Mouse (Mus musculus): ENCODE measurements around the gene Gpa33.

The Gpa33 gene

DNA sequence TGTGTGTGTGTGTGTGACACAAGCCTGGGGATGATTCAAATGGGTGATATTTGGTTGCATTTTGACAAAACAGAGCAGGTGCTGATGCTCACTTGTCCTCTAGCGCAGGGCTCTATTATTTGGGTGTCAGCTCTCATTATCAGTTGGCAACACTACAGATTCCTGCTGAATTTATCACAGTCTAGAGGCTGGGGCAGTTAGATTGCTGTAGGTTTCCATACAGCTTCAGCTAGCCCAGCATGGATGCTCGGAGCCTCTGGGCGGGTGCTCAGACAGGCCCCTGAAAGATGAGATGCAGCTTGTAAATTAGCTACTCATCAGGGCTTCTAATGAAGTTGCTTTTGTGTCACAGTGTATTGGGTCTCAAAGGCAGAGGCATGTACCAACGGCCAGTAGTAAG lies 37.4 kb downstream of the Gpa33 start:
- Histone ChIP-seq H3K27me3 (ENCODE audit: control insufficient read depth, insufficient read depth, low read length, poor library complexity, severe bottlenecking) (no peaks in the 10 kb centered on the region), H3K36me3 (ENCODE audit: control insufficient read depth, insufficient read depth, low read length, poor library complexity, severe bottlenecking) (no peaks in the 10 kb centered on the region)
- DNase-seq (ENCODE audit: low read depth, low spot score), result no peak

DNA sequence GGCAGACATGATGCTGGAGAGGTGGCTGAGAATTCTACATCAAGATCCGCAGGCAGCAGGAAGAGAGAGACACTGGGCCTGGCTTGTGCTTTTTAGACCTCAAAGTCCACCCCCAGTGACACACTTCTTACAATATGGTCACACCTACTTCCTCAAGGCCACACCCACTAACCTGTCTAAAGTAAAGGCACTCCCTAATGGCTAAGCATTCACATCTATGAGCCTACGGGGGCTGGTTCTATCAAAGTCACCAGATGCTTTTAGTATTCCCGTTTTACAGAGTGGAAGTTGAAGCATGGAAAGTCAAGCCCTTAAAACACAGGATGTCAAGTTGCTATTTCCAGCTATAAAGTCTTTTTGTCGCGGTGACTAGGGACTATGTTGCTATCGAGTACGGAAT lies 38.0 kb downstream of the Gpa33 start:
- no peaks in the 10 kb centered on the region for H3K27me3 ChIP-seq (ENCODE audit: control insufficient read depth, insufficient read depth, low read length, poor library complexity, severe bottlenecking)
- no peaks in the 10 kb centered on the region for H3K36me3 ChIP-seq (ENCODE audit: control insufficient read depth, insufficient read depth, low read length, poor library complexity, severe bottlenecking)

GRCm38 (mm10) chr1:166169713-166170112 lies 39.7 kb downstream of the Gpa33 start:
- no peak for DNase-seq (ENCODE audit: low read depth, low spot score)
- Histone ChIP-seq H3K27me3 (ENCODE audit: control insufficient read depth, insufficient read depth, low read length, poor library complexity, severe bottlenecking) (no peaks in the 10 kb centered on the region), H3K36me3 (ENCODE audit: control insufficient read depth, insufficient read depth, low read length, poor library complexity, severe bottlenecking) (no peaks in the 10 kb centered on the region)

More for the DNA sequence above, 38.0 kb downstream of the Gpa33 start:
- DNase-seq (ENCODE audit: low read depth, low spot score), result no peak

- DNase-seq (ENCODE audit: low read depth, low spot score), result no peak
- no peaks in the 10 kb centered on the region for H3K27me3 ChIP-seq (ENCODE audit: control insufficient read depth, insufficient read depth, low read length, poor library complexity, severe bottlenecking)
- no peaks in the 10 kb centered on the region for H3K36me3 ChIP-seq (ENCODE audit: control insufficient read depth, insufficient read depth, low read length, poor library complexity, severe bottlenecking)
Measured at GRCm38 (mm10) chr1:166170852-166171251, 40.8 kb downstream of the Gpa33 start.

GRCm38 (mm10) chr1:166172992-166173391 lies 43.0 kb downstream of the Gpa33 start:
- no peaks in the 10 kb centered on the region for H3K27me3 ChIP-seq (ENCODE audit: control insufficient read depth, insufficient read depth, low read length, poor library complexity, severe bottlenecking)
- DNase-seq (ENCODE audit: low read depth, low spot score), result no peak
- no peaks in the 10 kb centered on the region for H3K36me3 ChIP-seq (ENCODE audit: control insufficient read depth, insufficient read depth, low read length, poor library complexity, severe bottlenecking)

- H3K36me3 ChIP-seq (ENCODE audit: control insufficient read depth, insufficient read depth, low read length, poor library complexity, severe bottlenecking), result no peaks in the 10 kb centered on the region
- DNase-seq (ENCODE audit: low read depth, low spot score), result no peak
- no peaks in the 10 kb centered on the region for H3K27me3 ChIP-seq (ENCODE audit: control insufficient read depth, insufficient read depth, low read length, poor library complexity, severe bottlenecking)
Measured at GRCm38 (mm10) chr1:166173621-166174020, 43.6 kb downstream of the Gpa33 start.

- Histone ChIP-seq H3K27me3 (ENCODE audit: control insufficient read depth, insufficient read depth, low read length, poor library complexity, severe bottlenecking) (no peaks in the 10 kb centered on the region), H3K36me3 (ENCODE audit: control insufficient read depth, insufficient read depth, low read length, poor library complexity, severe bottlenecking) (no peaks in the 10 kb centered on the region)
- DNase-seq (ENCODE audit: low read depth, low spot score), result no peak
Measured at GRCm38 (mm10) chr1:166181510-166181909, 51.5 kb downstream of the Gpa33 start.

DNA sequence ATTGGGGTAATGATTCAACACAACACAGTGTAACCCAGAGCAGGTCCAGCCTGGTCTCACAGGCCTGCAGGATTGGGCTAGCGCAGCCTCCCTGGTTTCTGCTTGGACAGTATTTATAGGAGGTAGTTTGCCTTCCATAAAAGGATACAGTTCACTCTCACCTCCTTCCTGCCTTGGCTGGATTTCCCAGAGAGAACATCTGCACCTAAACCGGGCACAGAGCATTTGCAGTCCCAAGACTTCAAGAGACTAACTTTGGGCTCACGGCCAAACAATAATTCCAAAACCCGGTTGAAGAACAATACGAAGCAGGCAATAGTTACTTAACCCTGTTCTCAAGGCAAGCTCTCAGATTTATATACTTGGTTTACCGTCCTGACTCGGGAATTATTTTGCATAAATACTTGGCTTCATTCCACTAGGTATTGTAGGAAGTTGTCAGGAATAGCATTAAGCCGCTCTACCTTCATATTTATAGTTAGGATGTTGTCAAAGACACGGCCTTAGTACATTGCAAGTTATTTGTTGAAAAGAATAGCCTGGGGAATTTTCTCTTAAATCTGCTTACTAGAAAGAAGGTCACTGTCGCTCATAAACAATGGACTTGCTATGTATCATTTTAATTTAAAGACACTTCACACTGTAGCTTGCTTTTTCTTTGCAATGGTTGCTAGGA lies 53.1 kb downstream of the Gpa33 start:
- no peak for DNase-seq (ENCODE audit: low read depth, low spot score)
- Histone ChIP-seq H3K27me3 (ENCODE audit: control insufficient read depth, insufficient read depth, low read length, poor library complexity, severe bottlenecking) (no peaks in the 10 kb centered on the region), H3K36me3 (ENCODE audit: control insufficient read depth, insufficient read depth, low read length, poor library complexity, severe bottlenecking) (no peaks in the 10 kb centered on the region)

DNA sequence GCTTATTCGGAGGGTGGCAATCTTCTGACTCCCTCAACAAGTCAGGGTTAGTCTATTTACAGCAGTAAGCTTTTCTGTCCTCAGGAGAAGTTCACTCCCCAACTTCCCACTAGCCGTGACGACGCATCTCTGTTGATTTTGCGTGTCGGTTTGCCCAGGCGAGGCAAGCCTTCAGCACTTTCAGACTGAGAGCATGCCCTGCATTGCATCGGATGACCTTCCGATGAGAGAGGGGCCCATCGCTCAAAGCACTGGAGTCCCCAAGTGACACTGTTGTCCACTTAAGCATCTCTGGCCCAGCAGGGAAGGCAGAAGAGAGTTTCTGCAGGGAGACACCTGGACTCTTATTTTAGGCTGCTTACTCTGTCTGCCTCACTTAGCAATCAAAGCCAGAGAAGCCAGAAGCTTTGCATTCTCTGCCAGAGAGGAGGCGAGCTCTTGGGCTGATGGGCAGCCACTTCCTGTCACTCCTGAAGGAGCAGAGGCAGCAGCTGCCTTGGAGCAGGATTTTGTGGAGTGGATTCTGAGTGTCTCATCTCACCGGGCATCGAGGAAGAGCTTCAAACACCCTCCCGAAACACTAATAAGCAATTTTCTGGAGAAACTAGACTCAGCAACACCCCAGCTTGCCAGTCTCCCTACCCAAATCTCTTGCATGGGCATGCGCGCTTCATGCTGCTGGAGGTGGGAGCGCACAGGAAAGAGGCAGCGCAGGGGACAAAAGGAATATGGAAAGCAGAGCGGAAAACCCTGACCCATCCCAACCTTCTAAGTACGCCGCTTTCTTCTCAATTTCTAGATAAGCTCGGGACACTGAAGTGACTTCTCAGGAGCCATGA lies 54.6 kb downstream of the Gpa33 start:
- Histone ChIP-seq H3K27me3 (ENCODE audit: control insufficient read depth, insufficient read depth, low read length, poor library complexity, severe bottlenecking) (no peaks in the 10 kb centered on the region), H3K36me3 (ENCODE audit: control insufficient read depth, insufficient read depth, low read length, poor library complexity, severe bottlenecking) (no peaks in the 10 kb centered on the region)
- no peak for DNase-seq (ENCODE audit: low read depth, low spot score)

GRCm38 (mm10) chr1:166185357-166185756 lies 55.3 kb downstream of the Gpa33 start:
- no peak for DNase-seq (ENCODE audit: low read depth, low spot score)
- H3K27me3 ChIP-seq (ENCODE audit: control insufficient read depth, insufficient read depth, low read length, poor library complexity, severe bottlenecking), result no peaks in the 10 kb centered on the region
- H3K36me3 ChIP-seq (ENCODE audit: control insufficient read depth, insufficient read depth, low read length, poor library complexity, severe bottlenecking), result no peaks in the 10 kb centered on the region

GRCm38 (mm10) chr1:166189821-166190220 lies 59.8 kb downstream of the Gpa33 start:
- Histone ChIP-seq H3K27me3 (ENCODE audit: control insufficient read depth, insufficient read depth, low read length, poor library complexity, severe bottlenecking) (no peaks in the 10 kb centered on the region), H3K36me3 (ENCODE audit: control insufficient read depth, insufficient read depth, low read length, poor library complexity, severe bottlenecking) (no peaks in the 10 kb centered on the region)
- DNase-seq (ENCODE audit: low read depth, low spot score), result no peak

DNA sequence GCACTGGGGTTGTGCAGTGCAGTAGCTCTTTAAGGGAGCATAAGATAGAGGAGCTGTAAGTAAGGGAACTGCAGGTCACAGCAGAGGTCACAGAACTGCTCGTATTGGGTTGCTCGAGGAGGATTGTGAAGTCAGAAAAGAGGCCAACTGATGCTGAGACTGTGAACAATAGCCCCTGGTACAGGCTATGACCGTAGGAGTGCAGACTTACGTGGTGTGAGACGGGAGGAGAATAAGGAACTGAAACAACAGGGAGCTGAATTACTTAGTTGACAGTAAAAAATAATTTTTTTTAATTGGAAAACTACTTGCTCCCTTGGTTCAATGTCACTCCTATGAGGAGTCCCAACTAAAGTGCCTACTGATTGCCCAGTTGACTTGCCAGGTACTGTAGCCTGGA lies 74.1 kb downstream of the Gpa33 start:
- H3K36me3 ChIP-seq (ENCODE audit: control insufficient read depth, insufficient read depth, low read length, poor library complexity, severe bottlenecking), result no peaks in the 10 kb centered on the region
- no peak for DNase-seq (ENCODE audit: low read depth, low spot score)
- no peaks in the 10 kb centered on the region for H3K27me3 ChIP-seq (ENCODE audit: control insufficient read depth, insufficient read depth, low read length, poor library complexity, severe bottlenecking)

GRCm38 (mm10) chr1:166205159-166205558 lies 75.1 kb downstream of the Gpa33 start:
- H3K27me3 ChIP-seq (ENCODE audit: control insufficient read depth, insufficient read depth, low read length, poor library complexity, severe bottlenecking), result no peaks in the 10 kb centered on the region
- no peak for DNase-seq (ENCODE audit: low read depth, low spot score)
- no peaks in the 10 kb centered on the region for H3K36me3 ChIP-seq (ENCODE audit: control insufficient read depth, insufficient read depth, low read length, poor library complexity, severe bottlenecking)

DNA sequence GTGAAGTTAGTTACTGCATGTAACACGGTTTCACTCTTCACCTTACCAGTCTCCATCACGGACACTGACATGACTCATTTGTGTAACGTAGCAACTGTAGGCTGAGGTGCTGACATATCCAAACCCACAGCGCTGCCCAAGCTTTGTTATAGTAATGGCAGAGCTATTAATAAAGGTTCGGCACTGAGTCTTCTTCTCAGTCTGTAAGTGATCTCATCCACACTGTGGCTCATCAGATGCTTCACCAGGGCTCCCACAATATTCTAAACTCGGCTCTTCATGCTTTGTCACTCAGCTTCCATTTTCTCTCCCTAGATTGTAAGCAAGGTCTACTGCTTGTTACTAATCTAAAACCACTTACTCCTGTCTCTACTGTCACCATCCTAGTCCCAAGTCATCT lies 79.3 kb downstream of the Gpa33 start:
- no peaks in the 10 kb centered on the region for H3K27me3 ChIP-seq (ENCODE audit: control insufficient read depth, insufficient read depth, low read length, poor library complexity, severe bottlenecking)
- DNase-seq (ENCODE audit: low read depth, low spot score), result no peak

GRCm38 (mm10) chr1:166214181-166214580 lies 84.1 kb downstream of the Gpa33 start:
- H3K36me3 ChIP-seq (ENCODE audit: control insufficient read depth, insufficient read depth, low read length, poor library complexity, severe bottlenecking), result no peaks in the 10 kb centered on the region
- no peaks in the 10 kb centered on the region for H3K27me3 ChIP-seq (ENCODE audit: control insufficient read depth, insufficient read depth, low read length, poor library complexity, severe bottlenecking)
- DNase-seq (ENCODE audit: low read depth, low spot score), result peak; percentile 2

More for the DNA sequence above, 79.3 kb downstream of the Gpa33 start:
- H3K36me3 ChIP-seq (ENCODE audit: control insufficient read depth, insufficient read depth, low read length, poor library complexity, severe bottlenecking), result no peaks in the 10 kb centered on the region
